In genomic region chr6:54918521-54918920, GRCm38 (mm10) we compare ENCODE assay signal across 16 mouse cellular contexts.
"Had no signal": no experiment of that assay in that cellular context is flagged by ENCODE, and none has a peak within 500 bp of the region (broad histone marks: within the 10 kb centered on the region; RNA-seq: fewer than 3 reads in every experiment).

No protein-coding gene starts in this region.

- H3K27ac ChIP-seq: neural tube, embryonic 13.5 days; neural tube, embryonic 15.5 days; stomach, embryonic 15.5 days; stomach, postnatal 0 days had no signal

- H3K9ac ChIP-seq: neural tube, embryonic 13.5 days; neural tube, embryonic 15.5 days; stomach, embryonic 15.5 days had no signal

- H3K27me3 ChIP-seq: neural tube, embryonic 13.5 days; neural tube, embryonic 15.5 days; stomach, embryonic 15.5 days had no signal

- H3K4me2 ChIP-seq: neural tube, embryonic 13.5 days; neural tube, embryonic 15.5 days; stomach, embryonic 15.5 days had no signal

- DNase-seq: retina, postnatal 1 day; right cerebral cortex, adult 18-20 months; right cerebral cortex, postnatal 14 days; right cerebral cortex, postnatal 25 days; right cerebral cortex, postnatal 4 days; spleen, adult 18-20 months; thymus, adult 18-20 months; thymus, adult 2 months; thymus, postnatal 14 days; thymus, postnatal 25 days; thymus, postnatal 36 days; thymus, postnatal 4 days had no signal

- H3K36me3 ChIP-seq: neural tube, embryonic 13.5 days; neural tube, embryonic 15.5 days; stomach, embryonic 15.5 days had no signal

- H3K4me1 ChIP-seq: neural tube, embryonic 13.5 days; neural tube, embryonic 15.5 days; stomach, embryonic 15.5 days had no signal

- H3K9me3 ChIP-seq: neural tube, embryonic 13.5 days; neural tube, embryonic 15.5 days; stomach, embryonic 15.5 days had no signal

- H3K4me3 ChIP-seq: neural tube, embryonic 13.5 days; neural tube, embryonic 15.5 days; stomach, embryonic 15.5 days had no signal
